Mouse (Mus musculus) liver, postnatal 0 days (tissue): ENCODE measurements around the gene Epor.

Experiments used
- CTCF ChIP-seq: sonication (generic); IDR thresholded peaks from 2 replicates; pipeline ENCODE4 v1.5.1; 2016; ENCODE audit warnings: antibody characterized with exemption, low read depth
- EP300 ChIP-seq: IDR thresholded peaks from 2 replicates; pipeline ENCODE4 v1.6.1; 2016; ENCODE audit warnings: antibody characterized with exemption, low read depth, mild to moderate bottlenecking

DNA sequence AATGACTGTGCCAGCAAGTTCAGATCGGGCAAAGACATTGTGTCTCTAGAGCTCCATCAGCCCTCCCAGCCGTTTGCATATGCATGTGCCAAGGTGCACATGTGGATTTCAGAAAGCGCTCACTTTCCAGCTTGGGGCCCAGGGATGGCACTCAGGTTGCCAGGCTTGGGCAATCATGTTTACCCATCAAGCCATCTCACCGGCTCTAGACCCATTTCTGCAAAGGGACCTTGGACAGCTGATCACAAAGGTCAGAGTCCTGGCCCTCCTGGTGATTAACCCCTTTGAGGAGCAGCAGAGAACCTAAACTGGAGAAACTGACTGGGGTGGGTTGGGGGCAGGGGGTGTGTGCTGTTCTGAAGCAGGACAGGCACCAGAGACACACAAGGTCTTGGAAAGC, 28.9 kb upstream of the Epor start:
- TF ChIP-seq CTCF (no peak), EP300 (no peak)
